Mouse (Mus musculus) mouse embryonic stem cell (cell line): ENCODE measurements around the gene Egfem1.

Source experiments
- in situ Hi-C, 2 experiments: fragments of 300-500 bp; cut with MboI; formaldehyde crosslinking; loops; 1 replicate in 1 of 2; 3 replicates in 1 of 2; pipeline ENCODE4 v1.14.3; 2019 to 2020; ENCODE audit warnings: low sequenced_read_pairs in 2 of 2, low pct_unique_long_range_greater_than_20kb in 1 of 2, mixed read lengths in 1 of 2; ENCODE audit not compliant: unreplicated experiment in 1 of 2

The Egfem1 gene

DNA sequence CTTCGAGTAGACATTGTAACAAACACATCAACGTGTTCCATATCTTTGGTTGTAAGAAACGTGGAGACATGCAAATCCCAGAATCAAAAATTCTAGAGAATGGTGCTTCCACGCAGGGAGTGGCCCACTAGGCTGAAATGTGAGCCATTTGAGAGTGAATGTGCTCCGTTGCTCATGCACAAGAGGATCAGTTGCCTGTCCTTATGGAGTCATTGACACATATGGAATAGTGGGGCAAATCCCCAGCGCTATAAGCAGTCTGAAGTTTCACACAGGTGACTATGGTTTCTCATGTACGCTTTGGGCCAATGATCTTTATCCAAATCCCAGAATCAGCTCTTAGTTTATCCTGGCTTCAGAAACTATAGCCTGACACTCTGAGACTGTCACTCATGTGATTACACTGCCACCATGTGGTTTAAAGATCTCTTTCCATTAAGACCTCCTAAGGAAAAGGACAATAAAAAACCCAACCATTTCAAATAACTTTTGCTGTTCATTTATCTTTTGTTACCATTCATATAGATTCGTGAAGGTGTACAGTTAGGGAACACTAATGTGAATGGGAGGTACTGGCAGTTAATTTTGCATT, 644.6 kb downstream of the Egfem1 start:
- in situ Hi-C loops: loop anchor here (25.0 kb wide), 1 partner anchor 689 kb away; no protein-coding TSS in a partner anchor

DNA sequence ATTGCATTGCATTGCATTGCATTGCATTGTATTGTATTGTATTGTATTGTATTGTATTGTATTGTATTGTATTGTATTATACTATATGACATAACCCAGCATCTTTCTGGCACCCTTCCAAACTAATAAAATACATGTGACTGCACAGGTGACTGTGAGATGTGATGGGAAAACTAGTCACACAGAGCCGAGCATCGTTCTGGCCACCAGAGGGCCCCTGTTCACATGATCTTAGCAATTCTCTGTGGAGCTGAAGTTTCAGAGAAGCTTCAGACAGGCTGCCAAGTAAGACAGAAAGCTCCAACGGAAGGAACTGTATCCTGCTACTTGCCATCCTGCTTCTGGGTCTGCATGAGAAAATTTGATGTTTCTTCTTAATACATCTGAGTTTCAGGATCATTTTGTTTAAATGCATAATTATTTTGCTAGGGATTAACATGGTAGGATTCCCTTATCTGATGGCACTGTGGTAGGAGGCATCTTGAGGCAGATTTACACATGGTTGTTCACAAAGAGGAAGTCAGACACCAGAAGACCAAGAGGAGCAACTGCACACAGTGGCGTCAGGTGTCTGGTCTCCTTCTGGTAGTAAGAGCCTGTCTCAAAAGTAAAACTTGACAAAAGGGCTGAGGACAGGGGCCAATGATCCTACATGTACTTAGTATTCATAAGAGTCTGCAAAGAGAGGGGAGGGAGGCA, 648.4 kb downstream of the Egfem1 start:
- in situ Hi-C loops: loop anchor here (25.0 kb wide), 1 partner anchor 693 kb away; no protein-coding TSS in a partner anchor

DNA sequence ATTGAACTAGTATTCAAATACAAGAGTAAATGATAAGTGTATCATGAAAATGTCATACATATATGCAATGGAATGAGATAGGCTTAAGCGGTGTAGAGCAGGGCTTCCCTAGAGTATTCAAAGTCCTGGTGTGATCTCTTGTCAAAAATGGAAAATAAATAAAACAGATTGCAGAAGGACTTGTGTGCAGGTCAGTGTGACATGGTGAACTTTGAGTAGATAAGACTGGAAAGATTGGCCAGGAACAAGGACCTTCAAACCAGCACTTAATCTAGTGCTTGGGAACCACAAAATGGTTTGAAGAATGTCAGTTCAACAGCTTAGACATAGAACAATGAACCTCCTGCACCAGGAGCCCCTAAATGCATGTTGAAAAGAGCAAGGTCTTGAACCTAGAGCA, 649.7 kb downstream of the Egfem1 start:
- in situ Hi-C loops: loop anchor here (25.0 kb wide), 1 partner anchor 694 kb away; no protein-coding TSS in a partner anchor

DNA sequence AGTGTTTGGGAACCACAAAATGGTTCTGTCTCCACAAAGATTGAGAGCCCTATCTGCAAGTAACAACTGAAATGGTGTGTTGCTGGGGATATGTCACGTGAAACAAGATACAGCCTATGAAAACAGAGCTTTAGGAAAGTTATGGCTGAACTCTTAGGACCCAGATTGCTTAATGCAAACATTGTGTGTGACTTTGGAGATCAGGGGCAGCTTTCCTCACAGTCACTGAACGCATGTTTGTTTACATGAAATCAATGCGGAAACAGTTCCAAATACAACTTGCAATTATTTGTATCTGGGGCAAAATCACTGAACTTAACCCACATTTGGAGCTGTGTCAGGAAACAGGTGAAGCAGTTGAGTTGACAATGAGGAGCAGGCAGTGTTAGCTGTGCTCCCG, 650.8 kb downstream of the Egfem1 start:
- in situ Hi-C loops: loop anchor here (25.0 kb wide), 1 partner anchor 695 kb away; no protein-coding TSS in a partner anchor

- in situ Hi-C loops: loop anchor here (25.0 kb wide), 1 partner anchor 697 kb away; no protein-coding TSS in a partner anchor
Observed at GRCm38 (mm10) chr3:29734251-29734650, 652.4 kb downstream of the Egfem1 start.

- in situ Hi-C loops: loop anchor here (25.0 kb wide), 1 partner anchor 702 kb away; no protein-coding TSS in a partner anchor
Observed at GRCm38 (mm10) chr3:29739292-29739691, 657.5 kb downstream of the Egfem1 start.
